Mouse (Mus musculus): ENCODE data around the gene Kdm5c.

- TF ChIP-seq CTCF (IDR thresholded peaks at IDR 0.05; ENCODE audit: low read depth, low read length) (no peak), POLR2A (IDR thresholded peaks at IDR 0.05; ENCODE audit: extremely low read depth, insufficient read depth, low read length) (no peak)
These were observed 30.3 kb upstream of the Kdm5c start for GRCm38 (mm10) chrX:152202422-152203103.

Data from liver, adult 2 months (tissue).